Mouse (Mus musculus): ENCODE results near the gene Tanc2.
A peak's percentile ranks its signal among the peaks of the same experiment; 100 is the strongest.

Gene Tanc2

GRCm38 (mm10) chr11:105928171-105928570, 338.4 kb downstream of the Tanc2 start:
- no peak for DNase-seq

- no peak for DNase-seq
Observed at GRCm38 (mm10) chr11:105931380-105931779, 341.6 kb downstream of the Tanc2 start.

DNA sequence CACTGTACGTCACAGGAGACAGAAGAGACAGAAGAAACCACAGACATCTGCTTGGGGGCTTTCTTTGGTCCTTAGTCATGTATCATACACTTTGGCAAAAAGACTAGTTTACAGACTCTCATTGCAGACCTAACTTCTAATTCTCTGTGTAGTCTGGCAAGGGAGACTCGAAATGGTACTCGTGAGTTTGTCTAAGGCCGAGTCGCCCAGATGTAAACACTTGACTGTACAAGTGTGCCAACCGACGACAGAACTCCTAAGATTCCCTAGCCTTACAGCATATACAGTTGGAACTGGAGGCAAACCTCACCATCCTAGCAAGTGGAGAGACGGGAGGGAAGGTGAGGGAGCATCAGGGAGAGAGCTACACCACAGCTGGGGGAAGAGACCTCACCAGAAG, 344.0 kb downstream of the Tanc2 start:
- no peak for DNase-seq

DNA sequence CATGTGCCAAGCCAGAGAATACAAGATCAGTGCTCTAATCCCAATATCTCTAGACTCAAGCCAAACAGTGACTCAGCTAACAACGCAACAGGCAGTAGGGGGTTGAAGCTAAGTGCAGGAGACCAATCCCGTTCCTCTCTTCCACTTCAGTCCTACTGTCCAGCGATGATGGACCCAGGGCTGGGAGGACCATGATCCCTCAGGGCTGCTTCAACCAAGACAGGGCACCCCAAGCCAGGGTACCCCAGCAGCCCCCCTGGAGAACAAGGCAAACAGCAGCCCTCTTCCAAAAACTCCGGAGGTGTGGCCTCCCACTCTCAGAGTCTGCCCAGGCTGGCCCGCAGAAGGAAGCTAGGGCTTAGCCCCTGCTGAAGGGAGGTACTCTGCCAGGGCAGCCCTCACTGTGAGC, 344.5 kb downstream of the Tanc2 start:
- DNase-seq: no peak

- no peak for DNase-seq
Observed at GRCm38 (mm10) chr11:105934816-105935215, 345.0 kb downstream of the Tanc2 start.

- no peak for DNase-seq
Observed at GRCm38 (mm10) chr11:105935496-105935895, 345.7 kb downstream of the Tanc2 start.

DNA sequence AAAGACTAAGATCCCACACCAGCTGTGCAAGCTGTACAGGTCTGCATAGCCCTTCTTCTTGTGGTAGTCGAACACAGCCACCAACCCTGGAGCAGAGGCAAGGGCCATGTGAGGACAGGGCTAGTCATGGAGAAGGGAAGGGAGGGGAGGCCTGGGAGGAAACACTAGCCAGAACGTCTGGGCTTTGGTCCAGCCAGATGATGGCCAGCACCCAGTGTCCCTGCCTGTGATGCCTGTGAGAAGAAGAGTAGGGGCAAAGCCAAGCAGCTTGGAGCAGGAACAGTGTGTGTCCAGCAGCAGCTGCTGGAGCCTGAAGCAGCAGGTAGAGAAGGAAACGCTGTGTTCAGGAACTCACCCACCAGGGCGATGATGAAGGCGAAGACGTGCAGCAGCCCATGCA, 346.4 kb downstream of the Tanc2 start:
- no peak for DNase-seq

DNA sequence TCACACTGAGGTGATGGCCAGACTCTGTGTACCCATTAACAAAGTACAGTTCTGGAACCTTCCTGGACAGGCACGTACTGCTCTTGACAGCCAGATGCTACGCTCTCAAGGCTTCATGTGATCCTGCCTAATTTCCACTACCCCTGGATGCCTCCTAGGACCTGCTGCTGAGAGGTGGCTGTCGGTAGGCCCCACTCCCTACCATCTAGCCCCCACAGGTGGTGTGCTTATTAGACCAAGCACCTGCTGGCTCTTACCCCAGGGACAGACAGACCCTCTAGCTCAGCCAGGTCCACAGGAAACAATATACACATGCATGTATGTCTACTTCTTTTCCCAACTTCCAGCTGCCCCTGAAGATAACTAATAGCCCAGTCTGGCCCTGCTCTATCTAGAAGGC, 347.2 kb downstream of the Tanc2 start:
- DNase-seq: no peak

GRCm38 (mm10) chr11:105938771-105939170, 349.0 kb downstream of the Tanc2 start:
- no peak for DNase-seq

- DNase-seq: no peak
Observed at GRCm38 (mm10) chr11:105941973-105942372, 352.2 kb downstream of the Tanc2 start.

GRCm38 (mm10) chr11:105943133-105944102, 353.6 kb downstream of the Tanc2 start:
- no peak for DNase-seq

DNA sequence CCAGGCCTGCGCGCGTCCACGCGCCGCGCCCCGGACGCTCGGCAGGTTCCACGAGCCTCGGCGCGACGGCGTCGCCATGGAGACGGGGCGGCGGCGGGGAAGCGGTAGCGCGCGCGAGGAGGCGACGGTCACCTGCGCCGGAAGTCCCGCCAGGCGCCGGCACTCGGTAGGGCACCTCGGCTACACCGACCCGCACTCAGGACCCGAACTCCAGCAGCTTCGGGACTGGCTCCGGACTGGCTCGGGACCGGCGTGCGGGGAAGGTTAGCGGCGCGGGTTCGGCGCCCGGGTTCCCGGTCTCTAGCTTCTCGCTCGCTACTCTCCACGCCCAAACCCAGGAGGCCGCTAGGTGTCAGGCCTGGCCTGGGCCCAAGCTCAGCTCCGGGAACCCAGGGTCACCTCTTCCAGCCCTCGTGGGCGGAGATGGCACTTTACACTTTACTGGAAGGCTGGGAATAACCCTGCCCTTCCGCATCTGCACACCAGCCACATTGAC, 354.4 kb downstream of the Tanc2 start:
- peak; percentile 79 for DNase-seq

GRCm38 (mm10) chr11:105944770-105945672, 355.2 kb downstream of the Tanc2 start:
- no peak for DNase-seq

- DNase-seq: peak; percentile 28
Observed at GRCm38 (mm10) chr11:105946694-105947154, 356.9 kb downstream of the Tanc2 start.

DNA sequence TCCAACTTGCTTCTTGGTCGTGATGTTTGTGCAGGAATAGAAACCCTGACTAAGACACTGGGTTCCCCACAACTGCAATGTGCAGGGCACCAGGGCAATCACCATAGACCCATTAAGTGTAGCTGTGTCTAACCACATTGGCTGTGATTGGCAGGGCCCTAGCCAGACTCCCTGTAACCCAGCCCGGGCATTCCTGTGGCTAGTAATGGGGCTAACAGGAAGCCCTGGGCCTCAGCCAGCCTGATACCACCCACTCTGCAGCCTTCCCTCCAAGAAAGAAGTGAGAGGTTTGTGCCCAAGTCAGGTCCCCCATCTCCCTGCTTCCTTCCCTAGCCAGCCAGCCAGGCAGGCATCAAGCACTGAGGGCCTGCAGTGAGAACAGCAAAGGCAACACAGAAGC, 358.5 kb downstream of the Tanc2 start:
- DNase-seq: no peak

GRCm38 (mm10) chr11:105950519-105950918, 360.7 kb downstream of the Tanc2 start:
- DNase-seq: no peak

- no peak for DNase-seq
Observed at GRCm38 (mm10) chr11:105951601-105952044, 361.8 kb downstream of the Tanc2 start.

GRCm38 (mm10) chr11:105952111-105952510, 362.3 kb downstream of the Tanc2 start:
- DNase-seq: no peak

DNA sequence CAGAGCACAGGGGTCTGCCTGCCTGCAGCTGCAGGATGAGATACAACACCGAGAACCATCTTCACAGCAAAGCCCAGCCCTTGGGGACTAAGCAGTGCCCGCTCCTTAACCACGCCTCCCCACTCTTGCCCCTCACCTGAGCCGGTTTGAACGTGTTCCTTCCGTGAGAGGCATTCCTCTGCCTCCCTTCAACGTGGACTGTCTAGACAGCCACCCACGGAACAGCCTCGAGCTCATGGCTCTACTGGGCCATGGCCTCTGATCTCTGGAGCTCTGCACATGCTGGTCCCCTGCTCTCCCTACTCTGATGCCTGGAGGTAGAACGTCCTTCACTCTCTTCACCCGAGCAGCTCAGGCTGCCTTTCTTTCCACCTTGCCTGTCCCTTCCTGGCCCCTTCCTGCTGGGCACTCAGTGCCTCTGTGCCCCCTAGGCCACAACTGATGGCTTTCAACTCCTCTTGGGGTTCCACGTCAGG, 363.2 kb downstream of the Tanc2 start, which contains the start of gene Cyb561:
Gene Cyb561 (minus strand): TSS at position 426 of the 476 bp plus-strand sequence.
- DNase-seq: no peak

DNA sequence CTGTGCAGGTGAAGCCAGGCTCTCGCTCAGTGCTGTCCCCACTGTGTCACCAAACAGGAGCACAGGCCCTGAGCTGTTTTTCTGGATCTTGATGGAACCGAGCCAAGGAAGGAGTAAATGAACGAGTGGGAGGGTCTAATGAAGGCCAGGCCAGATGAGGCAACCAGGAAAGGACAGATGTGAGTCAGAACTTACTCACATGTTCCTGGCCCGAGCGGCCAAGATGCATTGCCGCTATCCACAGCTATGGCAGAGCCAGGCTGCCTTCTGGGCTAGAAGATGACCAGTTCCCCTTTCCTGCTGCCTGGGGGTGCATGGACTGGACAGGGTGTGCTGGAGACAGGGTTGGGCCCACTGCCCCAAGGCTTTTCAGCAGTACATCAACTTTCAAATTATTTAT, 363.6 kb downstream of the Tanc2 start:
- no peak for DNase-seq

GRCm38 (mm10) chr11:105955815-105956430, 366.1 kb downstream of the Tanc2 start:
- no peak for DNase-seq

GRCm38 (mm10) chr11:105957501-105957900, 367.7 kb downstream of the Tanc2 start:
- no peak for DNase-seq

Measured in thymus, postnatal 14 days (tissue).